Comparison of ENCODE assay signal across 8 mouse cellular contexts in the genomic region with DNA sequence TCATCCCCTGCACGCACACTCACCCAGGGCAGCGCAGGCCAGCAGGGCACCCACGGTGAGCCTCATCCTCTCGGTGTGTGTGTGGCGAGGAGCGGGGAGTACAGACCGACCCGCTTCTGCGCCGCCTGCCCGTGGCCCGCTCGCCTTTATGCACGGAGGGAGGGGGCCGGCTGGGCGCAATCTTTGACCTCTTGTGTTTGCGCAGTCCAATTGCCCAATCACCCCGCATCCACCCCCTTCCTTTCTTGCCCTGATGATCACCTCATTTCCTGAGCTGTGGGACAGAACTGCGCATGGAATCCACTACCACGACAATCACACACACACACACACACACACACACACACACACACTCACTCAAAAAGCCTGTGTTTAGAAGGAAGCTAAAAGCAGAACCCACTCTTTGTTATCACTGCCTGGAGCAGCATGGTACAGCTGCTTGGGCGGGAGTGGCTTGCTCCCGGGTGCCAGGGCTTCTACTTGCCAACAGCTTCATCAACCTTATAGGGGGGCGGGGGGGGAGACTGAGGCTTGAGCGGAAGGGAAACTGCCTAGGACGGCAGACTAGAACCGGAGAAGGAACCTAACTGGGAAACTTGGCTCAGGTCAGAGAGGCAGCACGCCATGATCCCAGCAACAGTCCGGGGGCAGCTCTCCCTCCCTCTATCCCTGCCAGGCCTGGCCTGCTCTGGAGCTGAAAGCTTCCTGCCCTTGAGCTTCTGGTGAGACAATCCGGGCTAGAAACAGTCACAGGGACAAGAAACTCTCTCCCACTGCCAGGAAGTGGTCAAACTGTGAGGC. TPM values are rescaled to one million over a fixed set of nuclear protein-coding genes. Genes with fewer than 3 reads are reported as not detected.
DNase-seq lines count a peak whose midpoint lies in the region; ATAC-seq and TF ChIP-seq lines count a peak whose summit lies in the region.

A gene (minus strand): TSS at position 157 of the 801 bp plus-strand sequence.
A gene (minus strand): TSS at position 294 of the 801 bp plus-strand sequence.

- H3K9me3 ChIP-seq in forebrain, embryonic 11.5 days (ENCODE audit: control insufficient read depth, low read length): no peaks in the 10 kb centered on the region
- H3K9me3 ChIP-seq in liver, embryonic 14.5 days (ENCODE audit: control insufficient read depth, low read length): no peaks in the 10 kb centered on the region

- peak within 1 kb of the TSS; percentile 72 for H3K4me3 ChIP-seq in bone marrow macrophage, adult 2 months (ENCODE audit: insufficient read depth, low read length)
- H3K4me3 ChIP-seq in forebrain, embryonic 11.5 days (ENCODE audit: low read depth, low read length): no peak within 1 kb of the TSS
- H3K4me3 ChIP-seq in liver, embryonic 14.5 days (ENCODE audit: insufficient read depth in 1 of 2, low read depth in 2 of 2, low read length in 2 of 2): peak within 1 kb of the TSS; percentile 39 to 59

- TF ChIP-seq POLR2A in bone marrow macrophage, adult 2 months (IDR thresholded peaks at IDR 0.05; ENCODE audit: borderline replicate concordance, low read depth, low read length): 0 out of 2 replicates have a peak, but pooled peaks have one; percentile 7

- no peak within 1 kb of the TSS for H3K9ac ChIP-seq in forebrain, embryonic 11.5 days (ENCODE audit: low read length)
- peak within 1 kb of the TSS; percentile 31 for H3K9ac ChIP-seq in liver, embryonic 14.5 days (replicated peaks)

- WGBS in forebrain, embryonic 11.5 days: 70% methylated on average over 29 of the region's 29 CpGs
- WGBS in liver, embryonic 14.5 days (ENCODE audit: insufficient replicate concordance): 8% methylated on average over 29 of the region's 29 CpGs

- ATAC-seq in forebrain, embryonic 11.5 days (replicated peaks; ENCODE audit: low FRiP score): no peak
- peak; percentile 62 for ATAC-seq in liver, embryonic 14.5 days (ENCODE audit: insufficient read depth)

- H3K4me2 ChIP-seq in forebrain, embryonic 11.5 days (ENCODE audit: low read depth, low read length, severe bottlenecking): 0 out of 2 replicates have a peak within 1 kb of the TSS, but pooled peaks have one; percentile 21
- peak within 1 kb of the TSS; percentile 31 for H3K4me2 ChIP-seq in liver, embryonic 14.5 days (ENCODE audit: low read depth)

- DNase-seq in B cell, adult 2 months: peak; percentile 21 to 31
- DNase-seq in forebrain, embryonic 11.5 days (ENCODE audit: low spot score): peak; percentile 60
- DNase-seq in heart, postnatal 14 days: peak; percentile 49 to 53
- peak; percentile 41 to 62 for DNase-seq in kidney, postnatal 4 days
- no peak for DNase-seq in liver, embryonic 14.5 days (ENCODE audit: low read depth in 3 of 3, low spot score in 3 of 3)
- peak; percentile 55 for DNase-seq in naive thymus-derived CD4-positive, alpha-beta T cell, adult 2 months (ENCODE audit: low read depth)
- peak; percentile 53 for DNase-seq in testis, postnatal 14 days (ENCODE audit: low spot score)

- no peaks in the 10 kb centered on the region for H3K27me3 ChIP-seq in forebrain, embryonic 11.5 days (ENCODE audit: control insufficient read depth, insufficient read depth, low read length)
- no peaks in the 10 kb centered on the region for H3K27me3 ChIP-seq in liver, embryonic 14.5 days (ENCODE audit: control insufficient read depth, insufficient read depth, low read length)

- intact Hi-C loops in heart, postnatal 14 days (cut with DNase I): no loop called here

- peak within 1 kb of the TSS; percentile 95 for H3K27ac ChIP-seq in bone marrow macrophage, adult 2 months (ENCODE audit: insufficient read depth, low read depth, low read length)
- H3K27ac ChIP-seq in forebrain, embryonic 11.5 days (ENCODE audit: low read depth, low read length): no peak within 1 kb of the TSS
- H3K27ac ChIP-seq in liver, embryonic 14.5 days: no peak within 1 kb of the TSS

- TF ChIP-seq EP300 in liver, embryonic 14.5 days (IDR thresholded peaks at IDR 0.05; ENCODE audit: low read depth): no peak

- H3K4me1 ChIP-seq in bone marrow macrophage, adult 2 months (ENCODE audit: control insufficient read depth, insufficient read depth, low read length): peaks cover 51% of the 10 kb centered on the region
- H3K4me1 ChIP-seq in forebrain, embryonic 11.5 days (replicated peaks; ENCODE audit: control insufficient read depth, insufficient read depth, low read length): no peaks in the 10 kb centered on the region
- peaks cover 0 to 24% of the 10 kb centered on the region in 2 experiments; a peak in 2 of 4 replicates for H3K4me1 ChIP-seq in liver, embryonic 14.5 days (replicated peaks; ENCODE audit: control insufficient read depth in 2 of 2, insufficient read depth in 2 of 2, low read length in 1 of 2)

- H3K36me3 ChIP-seq in forebrain, embryonic 11.5 days (ENCODE audit: control insufficient read depth, insufficient read depth, low read length): no peaks in the 10 kb centered on the region
- H3K36me3 ChIP-seq in liver, embryonic 14.5 days (replicated peaks; ENCODE audit: control insufficient read depth, insufficient read depth, low read depth): no peaks in the 10 kb centered on the region

- no peak for TF ChIP-seq CTCF in bone marrow macrophage, adult 2 months (IDR thresholded peaks at IDR 0.05; ENCODE audit: low read depth, low read length)
- TF ChIP-seq CTCF in liver, embryonic 14.5 days (IDR thresholded peaks at IDR 0.05; ENCODE audit: low read depth): no peak

RNA-seq across cellular contexts. Expression of the first gene that starts in this region (rescaled TPM):
- polyA plus RNA-seq in bone marrow macrophage, adult 2 months (2012; ENCODE audit: insufficient read depth, insufficient read length, missing spikeins): 1.5 and 2.1 TPM in 2 replicates
- polyA plus RNA-seq in forebrain, embryonic 11.5 days (2014; fragmentation: Nextera tagmentation; extraction: Ambion mirVana): 3.0 TPM in 1 of 2 replicates, not detected in the other
- 1 to 10 TPM; 6.6 to 7.1 TPM for total RNA-seq in heart, postnatal 14 days (2021)
- 0.16 and 0.27 TPM in 2 replicates for polyA plus RNA-seq in liver, embryonic 14.5 days (2012; rRNA removed)
- polyA plus RNA-seq in liver, embryonic 14.5 days (2014; fragmentation: Nextera tagmentation; extraction: Ambion mirVana): 1.7 and 4.2 TPM in 2 replicates

RNA-seq across cellular contexts. Expression of the second gene that starts in this region (rescaled TPM):
- 478 and 513 TPM in 2 replicates for polyA plus RNA-seq in bone marrow macrophage, adult 2 months (2012; ENCODE audit: insufficient read depth, insufficient read length, missing spikeins)
- 11.6 and 15.6 TPM in 2 replicates for polyA plus RNA-seq in forebrain, embryonic 11.5 days (2014; fragmentation: Nextera tagmentation; extraction: Ambion mirVana)
- total RNA-seq in heart, postnatal 14 days (2021): 10 to 100 TPM; 44.6 to 49.3 TPM
- 1,880 and 2,444 TPM in 2 replicates for polyA plus RNA-seq in liver, embryonic 14.5 days (2012; rRNA removed)
- polyA plus RNA-seq in liver, embryonic 14.5 days (2014; fragmentation: Nextera tagmentation; extraction: Ambion mirVana): 4,893 and 4,971 TPM in 2 replicates

Comparison
In these comparisons a context has a peak if more than half of its experiments do, and no peak if none do; other contexts are left out.
1. RNA of the second gene that starts in this region (polyA plus RNA-seq): 1,880 to 4,971 TPM in liver, embryonic 14.5 days and 478 to 513 TPM in bone marrow macrophage, adult 2 months; 11.6 to 15.6 TPM in forebrain, embryonic 11.5 days; every median in the first group is over 10 times any median in the second.
2. DNase-seq: peak in B cell, adult 2 months (2 of 2), forebrain, embryonic 11.5 days (single experiment), heart, postnatal 14 days (2 of 2), kidney, postnatal 4 days (2 of 2), naive thymus-derived CD4-positive, alpha-beta T cell, adult 2 months (single experiment) and testis, postnatal 14 days (single experiment); none in liver, embryonic 14.5 days (0 of 3).